Mouse (Mus musculus): ENCODE data around the gene Gbf1.

GRCm38 (mm10) chr19:46326756-46327305 is 174.5 kb downstream of the Gbf1 start, which contains the start of gene Psd:
- TF ChIP-seq CTCF (IDR thresholded peaks at IDR 0.05; ENCODE audit: extremely low read depth, insufficient read length, insufficient replicate concordance, low read depth, low read length) (no peak), POLR2A (IDR thresholded peaks at IDR 0.05; ENCODE audit: low read depth, low read length) (no peak; the same call in 1 of the 2 replicates)
